Mouse (Mus musculus): Measurements from ENCODE around the gene Gm49384.

DNA sequence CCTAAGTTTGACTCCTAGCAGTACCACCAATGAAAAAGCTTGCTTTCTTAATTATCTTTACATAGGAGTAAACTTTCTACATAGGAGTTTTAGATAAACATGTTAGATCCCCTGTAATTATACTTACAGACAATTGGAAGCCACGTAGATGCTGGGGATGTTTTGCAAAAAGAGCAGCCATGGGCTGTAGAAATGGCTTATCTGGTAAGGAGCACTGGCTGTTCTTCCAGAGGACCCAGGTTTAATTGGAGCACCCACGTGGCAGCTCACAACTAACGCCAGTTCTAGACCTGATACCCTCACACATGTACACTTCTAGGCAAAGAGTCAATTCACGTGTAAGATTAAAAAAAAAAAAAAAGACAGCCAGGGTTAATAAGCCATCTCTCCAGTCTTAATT is 22.3 kb downstream of the Gm49384 start:
- TF ChIP-seq POLR2A (IDR thresholded peaks at IDR 0.05; ENCODE audit: extremely low read depth, insufficient read depth, low read length) (no peak), CTCF (IDR thresholded peaks at IDR 0.05; ENCODE audit: extremely low read depth, insufficient read depth, low read length) (no peak)
